Mouse (Mus musculus) cerebellum, postnatal 36 days (tissue): ENCODE measurements at regions not wholly inside any gene's neighbourhood (a gene's known extent, or its start where the extent isn't known, plus 50 kb on each side); places are given as distances from the start of the nearest gene placed in this dataset.
A peak's percentile ranks its signal among the peaks of the same experiment; 100 is the strongest.

Experiments
- DNase-seq, 2 experiments: peaks; one replicate each; pipeline ENCODE4 v3.0.0; 2021 to 2022; ENCODE audit warnings: mixed read lengths in 2 of 2

DNA sequence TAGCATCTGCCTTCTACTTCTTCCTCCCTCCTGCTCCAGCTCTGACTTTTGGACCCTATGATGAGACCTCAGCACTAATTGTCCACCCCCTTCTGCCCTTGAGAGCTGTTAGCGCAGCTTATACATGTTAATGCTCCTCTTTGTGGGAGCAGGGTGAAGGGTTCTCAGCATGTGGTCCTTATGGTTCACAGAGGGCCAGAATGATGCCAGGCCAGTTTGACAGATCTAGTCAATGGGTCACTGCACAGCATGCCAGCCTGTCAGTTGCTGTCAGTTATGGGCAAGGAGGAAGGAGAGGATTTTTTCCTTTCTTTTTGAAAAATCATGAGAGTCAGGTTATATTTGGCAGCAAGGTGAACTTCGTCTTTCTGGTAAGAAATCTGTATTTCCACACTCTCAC lies 68.4 kb downstream of the 4931417E11Rik start:
- peak; percentile 28 to 44 for DNase-seq

- DNase-seq, result no peak
Measured at GRCm38 (mm10) chr6:73389301-73389700, 80.2 kb downstream of the 4931417E11Rik start.

GRCm38 (mm10) chr6:73386261-73386660 lies 83.2 kb downstream of the 4931417E11Rik start:
- peak; percentile 83 for DNase-seq

- DNase-seq, result no peak
Measured at GRCm38 (mm10) chr6:73379825-73380224, 89.6 kb downstream of the 4931417E11Rik start.

GRCm38 (mm10) chr6:73377884-73378283 lies 91.6 kb downstream of the 4931417E11Rik start:
- DNase-seq, result no peak

DNA sequence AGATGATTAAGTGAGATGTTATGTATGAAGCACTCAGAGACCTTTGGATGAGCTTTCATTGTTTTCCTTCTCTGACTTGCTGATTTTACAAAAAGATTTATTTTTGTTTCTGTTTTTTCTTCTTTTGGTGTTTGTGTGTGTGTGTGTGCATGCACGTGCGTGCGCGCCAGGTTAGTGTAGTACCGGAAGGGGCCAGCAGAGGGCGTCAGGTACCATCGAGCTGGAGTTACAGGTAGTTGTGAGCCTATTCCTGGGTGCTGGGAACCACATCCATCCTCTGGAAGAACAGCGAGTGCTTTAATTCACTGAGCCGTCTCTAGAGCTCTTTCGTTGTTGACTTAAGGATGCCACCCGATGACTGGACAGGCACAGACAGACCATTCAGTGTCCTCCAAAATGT lies 93.2 kb downstream of the 4931417E11Rik start:
- DNase-seq, result no peak

DNA sequence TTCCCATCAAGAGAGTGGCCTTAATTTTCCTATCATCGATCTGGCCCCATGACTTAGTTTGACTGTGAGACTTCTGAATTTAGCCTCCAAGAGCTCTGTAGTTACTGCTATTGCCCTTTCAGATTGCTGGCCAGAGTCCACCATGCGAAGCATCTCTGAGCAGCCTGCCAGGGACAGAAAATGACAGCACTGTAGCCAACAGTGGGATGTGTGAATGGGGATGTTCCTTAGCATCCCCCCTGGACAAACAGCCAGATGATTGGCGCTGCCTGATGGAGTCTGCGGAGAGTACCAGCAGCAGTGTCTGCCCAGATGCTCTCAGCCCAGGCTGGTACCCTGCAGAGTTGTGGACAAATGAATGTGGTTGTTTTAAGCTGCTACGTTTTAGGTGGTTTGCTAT lies 96.6 kb downstream of the 4931417E11Rik start:
- DNase-seq, result peak; percentile 59 to 65

DNA sequence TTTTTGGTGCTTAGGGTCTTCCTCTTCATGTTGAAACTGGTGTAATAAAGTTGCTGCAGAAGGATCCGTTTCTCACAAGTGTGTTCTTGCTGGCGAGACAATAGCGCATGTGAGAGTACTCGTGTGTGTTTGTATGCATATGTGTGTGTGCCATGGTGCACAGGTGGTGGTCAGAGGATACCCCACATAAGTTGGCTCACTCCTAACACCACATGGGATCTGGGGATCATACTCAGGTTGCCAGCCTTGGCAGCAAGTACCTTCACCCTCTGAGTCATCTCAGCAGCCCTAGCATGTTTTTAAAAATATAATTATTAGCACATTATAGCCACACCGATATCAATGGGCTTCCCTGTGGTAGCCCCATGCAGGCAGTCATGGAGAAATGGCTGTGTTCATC lies 97.6 kb downstream of the 4931417E11Rik start:
- DNase-seq, result no peak

DNA sequence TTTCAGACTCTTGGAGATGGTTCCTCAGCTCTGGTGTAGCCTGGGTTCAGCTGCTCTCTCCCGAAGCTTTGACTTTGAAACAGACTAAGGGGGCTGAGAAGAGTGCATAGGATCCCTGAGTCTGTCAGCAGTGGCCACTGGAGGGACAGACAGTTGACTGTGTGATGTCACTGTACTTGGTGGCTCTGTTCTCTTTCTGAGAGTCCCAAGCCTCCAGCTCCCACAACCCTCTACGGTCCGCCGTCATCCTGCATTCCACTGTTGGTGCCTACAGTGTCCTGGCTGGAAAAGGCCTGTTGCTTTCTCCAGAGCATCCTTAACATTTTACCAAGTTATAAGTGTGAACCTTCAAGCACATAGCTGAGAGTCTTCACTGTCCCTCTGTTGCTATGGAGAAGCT lies 98.6 kb downstream of the 4931417E11Rik start:
- DNase-seq, result no peak

GRCm38 (mm10) chr6:73368836-73369141 lies 100.7 kb downstream of the 4931417E11Rik start:
- DNase-seq, result no peak

DNA sequence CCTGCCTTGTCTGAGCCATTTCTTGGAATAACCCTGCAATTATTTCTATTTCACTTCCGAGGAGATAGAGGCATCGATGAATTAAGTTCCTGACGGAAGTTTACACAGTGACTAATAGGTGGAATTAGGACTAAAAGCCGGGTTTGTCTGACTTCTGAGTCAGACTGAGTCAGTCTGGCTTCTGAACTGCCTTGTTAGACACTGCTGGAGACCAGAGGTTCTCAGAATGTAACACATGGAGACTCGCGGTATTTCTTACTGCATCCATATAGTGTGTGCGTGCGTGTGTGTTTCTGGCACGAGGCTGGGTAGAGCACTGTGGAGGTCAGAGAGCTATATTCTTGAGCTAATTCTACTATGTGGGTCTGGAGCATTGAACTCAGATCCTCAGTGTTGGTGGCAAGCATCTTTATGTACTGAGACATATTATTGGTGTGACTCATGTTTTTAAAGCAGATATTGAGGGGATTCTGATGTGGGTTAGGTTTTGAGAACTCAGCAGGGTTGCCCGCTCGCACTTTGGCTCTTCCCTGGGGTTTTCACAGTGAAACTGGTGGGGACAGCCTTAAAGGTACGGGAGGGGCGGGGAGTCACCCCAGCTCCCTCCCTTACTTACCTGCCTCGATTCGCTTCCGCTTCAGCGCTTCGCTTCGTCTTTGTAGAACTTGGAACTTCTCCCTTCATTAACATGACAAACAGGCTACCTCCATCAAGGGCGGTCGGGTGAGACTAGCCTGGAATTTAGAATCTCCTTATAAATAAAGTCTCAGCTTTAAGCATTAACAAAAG lies 101.2 kb downstream of the 4931417E11Rik start:
- no peak for DNase-seq

GRCm38 (mm10) chr6:73367616-73368015 lies 101.9 kb downstream of the 4931417E11Rik start:
- DNase-seq, result peak; percentile 73 to 87

GRCm38 (mm10) chr6:73366626-73367025 lies 102.8 kb downstream of the 4931417E11Rik start:
- no peak for DNase-seq

DNA sequence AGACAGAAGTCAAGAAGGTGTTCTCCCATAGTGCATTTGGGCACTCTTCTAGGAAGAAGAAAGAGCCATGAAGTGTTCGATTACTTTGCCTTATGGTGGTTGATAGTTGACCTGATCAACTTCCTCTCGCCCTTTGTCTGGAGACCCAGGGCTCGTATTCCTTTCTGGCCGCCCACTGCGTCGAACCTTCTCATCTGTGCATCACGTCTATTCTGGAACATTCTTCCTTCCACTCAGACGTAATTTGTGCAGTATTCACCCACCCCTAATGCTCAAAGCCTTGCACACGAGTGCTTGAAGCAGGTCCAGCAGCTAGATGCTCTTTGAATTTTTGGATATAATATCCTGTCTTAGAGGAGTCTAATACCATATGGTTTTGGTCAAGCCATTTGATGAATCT lies 104.2 kb downstream of the 4931417E11Rik start:
- DNase-seq, result no peak

DNA sequence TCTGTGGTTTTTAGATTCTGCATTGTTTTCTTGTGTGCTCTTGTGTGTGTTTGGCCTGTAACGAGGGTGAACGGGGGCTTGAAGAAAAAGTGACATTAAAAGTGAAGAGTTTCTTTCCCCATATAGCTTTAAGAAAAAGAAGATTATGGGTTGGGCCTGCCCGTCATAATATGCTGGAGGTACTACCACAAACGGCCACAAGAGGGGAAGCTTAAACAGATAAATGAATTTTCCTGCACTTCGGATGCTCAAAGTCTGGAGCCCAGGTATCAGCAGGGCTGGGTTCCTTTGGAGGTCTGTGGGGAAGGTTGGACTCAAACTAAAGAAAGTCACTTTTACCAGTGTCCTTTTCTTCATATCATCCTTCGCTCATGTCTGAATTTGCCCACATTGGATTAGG lies 86.8 kb downstream of the Suclg1 start:
- no peak for DNase-seq

GRCm38 (mm10) chr6:73329666-73330065 lies 81.5 kb downstream of the Suclg1 start:
- no peak for DNase-seq
